Mouse (Mus musculus) cerebral cortex, adult 2 months (tissue): ENCODE measurements around the gene Ccl27b.

ENCODE experiments used
- WGBS: fragments of 180-500 bp; shearing (Covaris S2); methylation state at CpG from one replicate; pipeline ENCODE4 v1.1.7; 2018; 5-methylcytosine and 5-hydroxymethylcytosine counted together

Gene Ccl27b

GRCm38 (mm10) chr4:42654951-42655350 lies at the start of gene Ccl27b:
Ccl27b (plus strand) TSS chr4:42655251.
- WGBS = no CpG with 5 or more reads among the region's 9 CpGs

- WGBS = no CpG with 5 or more reads among the region's 5 CpGs
These were observed 43.2 kb upstream of the Ccl27b start, which contains the start of gene Gm10591 for GRCm38 (mm10) chr4:42611895-42612294. Gm10591 (plus strand) TSS chr4:42612195.

- no CpG with 5 or more reads among the region's 8 CpGs for WGBS
These were observed 25.6 kb upstream of the Ccl27b start, which contains the start of gene Gm2564 for GRCm38 (mm10) chr4:42629419-42629818. Gm2564 (plus strand) TSS chr4:42629719.

DNA sequence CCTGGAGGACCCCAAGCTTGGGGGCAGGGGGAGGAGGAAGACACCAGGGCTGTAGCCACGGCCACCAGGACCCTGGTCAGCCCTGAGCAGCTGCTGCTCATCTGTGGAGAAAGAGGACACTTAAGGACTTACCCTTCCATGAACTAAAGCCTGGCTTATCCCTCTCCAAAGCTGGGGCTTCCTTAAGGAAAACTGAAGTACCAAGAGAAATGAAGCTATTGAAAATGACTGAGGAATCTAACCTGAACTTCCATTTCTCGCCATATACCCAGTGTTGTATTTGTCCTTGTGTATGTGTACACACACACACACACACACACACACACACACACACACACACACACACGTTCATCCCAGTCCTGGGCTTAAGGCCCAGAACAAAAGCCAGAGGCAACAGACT lies 6.7 kb downstream of the Ccl27b start, which contains the start of gene Il11ra2:
Gene Il11ra2 (minus strand): TSS at position 101 of the 400 bp plus-strand sequence.
- no CpG with 5 or more reads among the region's 3 CpGs for WGBS

DNA sequence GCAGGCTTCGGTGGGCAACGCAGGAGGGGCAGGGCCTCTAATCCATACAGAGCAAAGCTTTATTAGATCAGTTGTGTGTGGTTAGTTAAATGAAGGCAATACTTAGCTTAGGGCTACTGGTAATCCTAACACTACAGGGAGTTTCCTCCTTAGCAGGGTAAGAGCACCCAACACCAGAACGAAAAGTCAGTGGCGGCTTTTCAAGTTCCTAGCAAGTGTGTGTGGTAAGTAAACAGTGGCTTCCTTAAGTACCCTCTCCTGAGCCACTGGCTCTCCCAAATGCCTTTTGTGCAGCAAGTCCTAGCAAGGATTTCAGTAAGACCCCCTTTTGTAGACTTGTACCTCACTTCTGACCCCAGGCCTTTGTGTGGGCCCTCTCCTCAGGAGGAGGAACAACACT lies 20.4 kb downstream of the Ccl27b start:
- no CpG with 5 or more reads among the region's 4 CpGs for WGBS

GRCm38 (mm10) chr4:42679365-42679764 lies 24.3 kb downstream of the Ccl27b start:
- WGBS = no CpG with 5 or more reads among the region's 7 CpGs

GRCm38 (mm10) chr4:42680374-42681356 lies 25.6 kb downstream of the Ccl27b start:
- no CpG with 5 or more reads among the region's 32 CpGs for WGBS

- WGBS = no CpG with 5 or more reads among the region's 66 CpGs
These were observed 26.6 kb downstream of the Ccl27b start for GRCm38 (mm10) chr4:42681473-42682182.

DNA sequence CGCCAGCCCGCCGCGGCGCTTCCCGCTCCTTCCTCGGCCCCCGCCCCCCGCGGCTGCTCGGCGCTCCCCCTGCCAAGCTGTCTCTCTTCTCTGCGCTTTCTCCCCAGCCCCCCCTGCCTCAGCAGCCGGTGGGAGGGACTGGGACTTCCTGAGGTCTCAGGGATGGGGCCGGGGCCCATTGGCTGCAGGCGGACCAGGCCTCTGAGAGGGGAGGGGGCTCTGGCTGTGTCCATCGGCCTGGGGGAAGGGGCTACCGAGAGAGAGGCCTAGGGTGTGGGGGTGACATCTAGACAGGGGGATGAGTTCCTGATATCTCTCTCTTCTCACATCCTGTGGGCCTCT lies 27.1 kb downstream of the Ccl27b start:
- WGBS = no CpG with 5 or more reads among the region's 18 CpGs
